Mouse (Mus musculus) liver, postnatal 0 days (tissue): Measurements from ENCODE around the gene Ddx17.

Source experiments
- CTCF ChIP-seq: sonication (generic); IDR thresholded peaks from 2 replicates; pipeline ENCODE4 v1.5.1; 2016; ENCODE audit warnings: antibody characterized with exemption, low read depth
- EP300 ChIP-seq: IDR thresholded peaks from 2 replicates; pipeline ENCODE4 v1.6.1; 2016; ENCODE audit warnings: antibody characterized with exemption, low read depth, mild to moderate bottlenecking

DNA sequence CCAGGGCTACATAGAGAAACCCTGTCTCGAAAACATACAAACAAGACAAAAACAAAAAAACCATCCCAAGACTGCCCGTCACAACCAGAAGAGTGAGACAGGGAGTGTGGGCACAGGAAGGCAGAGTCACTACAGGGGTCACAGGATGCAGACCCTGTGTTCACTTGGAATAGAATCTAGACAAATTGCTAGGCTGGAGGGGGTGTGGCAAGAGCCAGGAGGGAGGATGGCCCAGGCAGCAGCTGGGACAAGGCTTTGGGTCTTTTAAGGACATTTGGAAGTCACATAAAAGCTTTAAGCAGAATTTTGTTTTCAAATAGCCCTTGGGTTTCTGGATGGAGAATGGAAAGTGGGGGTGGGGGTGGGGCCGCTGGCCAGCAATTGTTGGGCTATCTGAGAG, 28.0 kb downstream of the Ddx17 start:
- TF ChIP-seq CTCF (no peak), EP300 (no peak)
